Mouse (Mus musculus) cerebellum, postnatal 36 days (tissue): ENCODE data around the gene Smarcc2.

ENCODE experiments used
- DNase-seq, 2 experiments: peaks; one replicate each; pipeline ENCODE4 v3.0.0; 2021 to 2022; ENCODE audit warnings: mixed read lengths in 2 of 2

The Smarcc2 gene

DNA sequence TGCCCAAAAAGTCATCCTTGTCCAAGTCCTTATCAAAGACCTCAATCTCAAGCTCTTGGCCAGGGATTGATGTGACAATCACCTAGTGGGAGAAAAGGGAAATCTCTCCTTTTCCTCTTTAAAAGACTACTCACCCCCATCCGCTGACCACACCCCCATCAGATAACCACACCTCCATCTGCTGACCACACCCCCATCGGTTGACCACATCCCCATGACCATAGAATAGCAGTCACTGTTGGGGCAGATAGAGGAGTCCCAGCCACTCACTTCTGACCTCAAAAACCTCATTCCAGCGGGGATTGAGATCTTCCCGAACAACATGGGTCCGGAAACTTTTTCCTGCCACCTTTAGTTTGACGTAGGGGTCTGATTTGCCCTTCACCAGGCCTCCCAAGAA lies 57.6 kb downstream of the Smarcc2 start:
- DNase-seq, result no peak

DNA sequence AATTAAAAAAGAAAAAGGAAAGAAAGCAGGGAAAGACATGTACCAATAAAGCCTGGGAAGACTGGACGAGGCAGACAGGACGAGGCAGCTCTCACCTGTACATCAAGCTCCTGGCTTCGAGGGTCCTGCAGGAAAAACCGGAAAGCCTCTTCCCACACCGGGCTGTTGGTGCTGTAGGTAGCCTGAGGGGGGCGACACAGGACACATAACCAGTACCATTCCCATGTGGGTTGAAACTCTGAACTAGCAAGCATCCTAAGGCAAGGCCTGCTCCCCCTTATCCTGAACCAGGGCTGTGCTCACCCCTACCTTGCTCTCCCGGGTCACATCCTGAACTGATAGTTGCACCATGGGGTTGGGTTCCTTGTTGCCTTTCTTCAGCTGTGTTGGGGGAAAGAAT lies 59.8 kb downstream of the Smarcc2 start:
- DNase-seq, result peak; percentile 62 to 63

DNA sequence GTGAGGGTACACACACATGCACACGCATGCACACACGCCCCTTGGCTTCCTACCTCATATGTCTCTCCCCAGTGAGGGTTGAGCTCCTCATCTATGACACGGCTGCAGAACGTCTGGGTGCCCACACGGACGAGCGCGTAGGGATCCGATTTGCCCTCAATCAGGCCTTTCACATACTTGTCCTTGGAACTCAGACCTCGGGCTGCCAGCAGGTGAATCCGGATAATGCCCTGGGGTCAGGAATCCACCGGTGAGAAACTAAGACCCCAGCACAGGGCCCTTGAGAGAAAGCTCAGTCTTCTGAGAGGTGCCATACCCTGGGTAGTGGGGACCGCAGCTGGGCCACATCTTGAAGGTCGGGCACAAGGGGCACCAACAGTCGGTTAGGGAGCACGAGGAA lies 61.5 kb downstream of the Smarcc2 start:
- DNase-seq, result no peak

DNA sequence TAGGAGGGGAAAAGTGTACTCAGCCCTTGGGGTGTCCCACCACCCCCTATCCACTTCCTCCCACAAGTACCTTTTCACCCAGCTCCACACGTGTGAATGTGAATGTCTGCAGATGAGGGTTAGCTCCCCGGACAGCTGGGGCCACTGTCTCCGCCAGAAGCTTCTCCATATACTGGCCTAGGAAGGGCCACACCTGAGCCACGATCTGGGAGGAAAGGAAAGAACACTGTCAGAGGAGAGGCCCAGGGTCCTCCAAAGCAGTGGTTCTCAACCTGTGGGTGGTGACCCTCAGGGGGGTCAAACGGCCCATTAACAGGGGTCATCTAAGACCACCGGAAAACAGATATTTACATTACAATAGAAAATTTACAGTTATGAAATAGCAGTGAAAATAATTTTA lies 63.3 kb downstream of the Smarcc2 start:
- DNase-seq, result no peak

DNA sequence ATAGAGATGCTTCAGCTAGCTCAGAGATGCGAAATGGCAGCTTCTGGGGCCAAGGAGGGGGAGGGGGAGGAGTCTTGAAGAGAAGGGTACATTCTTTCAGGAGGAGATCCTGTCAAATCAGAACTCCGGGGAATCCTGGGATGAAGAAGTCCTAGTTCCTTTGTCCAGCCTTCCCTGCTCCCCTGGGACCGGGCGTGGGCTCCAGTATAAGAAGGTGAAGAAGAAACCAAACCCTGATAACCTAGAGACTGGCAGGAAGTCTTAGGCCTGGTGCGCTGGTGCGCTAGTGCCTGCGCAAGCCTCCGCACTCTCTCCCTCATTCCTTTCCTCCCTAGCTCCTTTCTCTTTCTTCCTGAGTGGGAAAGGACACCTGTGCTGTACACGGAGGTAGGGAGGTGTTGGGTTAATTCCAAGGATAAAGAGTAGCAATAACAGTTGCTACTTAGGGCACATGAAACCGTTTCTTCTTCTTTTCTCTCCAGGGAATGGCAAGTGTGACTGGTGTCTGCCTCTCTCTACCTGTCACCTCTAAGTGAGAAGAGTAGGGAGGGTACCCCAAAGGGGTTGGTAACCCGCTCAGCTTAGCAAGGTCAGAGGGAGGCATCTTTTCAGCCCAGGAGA lies 65.2 kb downstream of the Smarcc2 start:
- no peak for DNase-seq

DNA sequence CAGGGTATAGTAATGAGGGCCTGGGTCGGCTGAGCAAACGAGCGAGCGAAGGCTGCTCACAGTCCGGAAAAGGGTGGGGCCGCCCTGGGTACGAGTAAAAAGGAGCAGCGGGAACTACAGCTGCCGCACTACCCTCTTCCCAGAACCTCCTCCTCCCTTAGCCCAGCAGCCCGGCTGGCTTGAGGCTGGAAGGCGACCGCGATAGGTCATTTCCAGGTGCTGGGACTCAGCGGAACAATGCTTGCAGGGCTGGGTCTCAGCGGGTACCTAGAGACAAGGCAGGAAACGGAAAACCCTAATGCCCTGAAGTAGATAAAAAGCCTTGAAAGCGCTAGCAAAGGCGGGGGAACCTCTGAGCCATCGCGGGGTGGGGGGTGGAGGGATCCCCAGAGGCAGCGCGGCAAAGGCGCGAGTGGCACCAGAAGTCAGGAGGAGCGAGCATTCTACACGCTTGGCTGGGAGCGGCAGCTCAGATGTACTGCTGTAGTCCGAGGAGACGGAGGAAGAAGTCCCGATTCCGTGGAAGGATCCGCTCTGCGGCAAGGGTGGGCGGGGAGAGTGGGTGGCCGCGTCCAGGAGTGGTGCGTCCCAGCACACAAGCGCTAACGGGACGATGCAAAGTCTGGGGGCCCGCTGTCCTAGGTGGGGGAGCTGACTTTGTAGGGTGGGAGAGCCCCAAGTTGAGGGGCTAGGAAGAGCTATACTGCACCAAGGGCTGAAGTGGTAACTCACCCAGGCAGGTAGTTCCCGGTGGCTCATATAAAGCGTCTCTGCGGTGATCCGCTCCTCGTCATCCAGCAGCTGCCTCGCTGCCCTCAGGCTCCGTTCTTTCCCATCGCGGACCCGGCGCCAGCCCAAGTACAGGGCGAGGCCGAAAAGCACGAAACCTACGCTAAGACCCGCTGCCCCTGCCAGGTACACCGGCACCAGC lies 65.9 kb downstream of the Smarcc2 start:
- DNase-seq, result peak; percentile 46 to 50

DNA sequence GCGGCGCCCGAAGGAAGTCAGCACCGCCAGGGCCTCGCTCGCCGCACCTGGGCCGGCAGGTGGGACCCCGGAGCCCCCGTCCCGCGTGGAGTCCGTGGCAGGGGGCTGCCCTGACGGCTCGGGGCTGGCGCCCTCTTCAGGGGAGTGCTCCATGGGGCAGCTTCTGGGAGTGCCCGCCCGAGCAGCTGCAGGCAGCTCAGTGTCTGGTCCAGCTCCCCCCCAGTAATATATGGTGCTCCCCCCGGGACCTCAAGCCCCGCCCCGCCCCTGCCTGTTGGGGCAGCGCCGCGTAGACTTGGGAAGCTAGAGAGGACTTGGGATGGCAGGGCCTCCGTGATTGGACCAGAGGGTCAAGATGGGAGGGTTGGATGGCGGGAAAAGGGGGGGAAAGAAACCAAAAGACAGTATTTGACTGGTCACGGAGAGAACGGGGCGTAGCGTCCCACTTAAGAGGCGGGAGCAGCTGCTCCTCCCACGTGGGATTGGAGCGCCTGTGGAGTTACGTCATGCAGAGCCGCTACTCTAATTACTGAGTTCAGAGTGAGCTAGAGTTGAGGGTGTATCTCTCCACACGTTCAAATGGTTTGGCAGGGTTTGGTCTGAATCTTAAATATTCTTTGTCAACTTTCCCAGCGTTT lies 66.7 kb downstream of the Smarcc2 start, which contains the start of gene Esyt1:
Gene Esyt1, minus strand, starts transcription at position 201 of the 638 bp plus-strand sequence.
- DNase-seq, result peak; percentile 89 to 90

DNA sequence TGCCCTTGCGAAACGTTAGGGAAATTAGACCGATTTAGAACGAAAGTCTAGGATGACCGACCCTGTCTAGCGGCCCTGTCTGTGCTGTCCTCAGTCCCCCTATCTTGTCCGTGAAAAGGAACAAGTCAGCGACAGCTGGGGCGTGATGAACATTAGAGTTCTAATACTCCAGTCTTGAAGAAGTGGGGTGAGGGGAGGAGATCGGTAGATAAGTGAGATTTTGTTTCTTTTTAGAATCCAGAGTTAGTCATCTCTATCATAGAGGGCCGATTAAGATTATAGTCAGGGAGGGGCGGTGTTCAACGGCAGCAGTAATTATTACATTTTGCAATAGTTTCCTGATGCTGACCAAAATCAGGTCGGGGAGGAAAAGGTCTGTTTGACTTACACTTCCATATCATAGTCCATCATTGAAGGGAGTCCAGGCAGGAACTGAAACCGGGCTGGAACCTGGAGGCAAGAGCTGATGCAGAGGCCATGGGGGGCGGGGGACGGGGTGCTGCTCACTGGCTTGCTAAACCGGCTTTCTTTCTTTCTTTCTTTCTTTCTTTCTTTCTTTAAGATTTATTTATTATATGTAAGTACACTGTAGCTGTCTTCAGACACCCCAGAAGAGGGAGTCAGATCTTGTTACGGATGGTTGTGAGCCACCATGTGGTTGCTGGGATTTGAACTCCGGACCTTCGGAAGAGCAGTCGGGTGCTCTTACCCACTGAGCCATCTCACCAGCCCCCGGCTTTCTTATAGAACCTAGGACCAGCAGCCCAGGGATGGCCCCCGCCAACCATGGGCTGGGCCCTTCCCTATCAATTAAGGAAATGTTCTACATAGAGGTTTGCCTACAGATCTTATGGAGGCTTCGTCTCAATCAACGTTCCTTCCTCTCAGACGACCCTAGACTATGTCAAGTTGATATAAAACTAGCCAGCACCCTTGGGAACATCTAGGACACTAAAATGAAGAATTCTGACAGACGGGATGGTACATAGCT lies 67.6 kb downstream of the Smarcc2 start:
- DNase-seq, result no peak

DNA sequence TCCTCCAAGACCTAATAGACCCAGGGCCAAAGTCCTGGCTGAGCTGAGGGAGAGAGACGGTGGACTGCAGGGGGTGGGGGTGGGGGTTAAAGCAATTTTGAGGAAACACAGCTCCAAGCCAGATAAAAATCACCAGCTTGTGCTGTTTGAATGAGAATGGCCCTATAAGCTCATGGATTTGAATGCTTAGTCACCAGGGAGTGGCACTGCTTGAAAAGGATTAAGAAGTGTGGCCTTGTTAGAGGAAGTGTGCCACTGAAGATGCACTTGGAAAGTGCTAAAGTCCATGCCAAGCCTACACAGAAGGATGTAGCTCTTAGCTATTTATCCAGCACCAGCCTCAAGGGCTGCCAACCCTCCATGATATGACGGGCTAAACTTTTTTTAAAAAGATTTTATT lies 76.2 kb downstream of the Smarcc2 start:
- DNase-seq, result no peak

DNA sequence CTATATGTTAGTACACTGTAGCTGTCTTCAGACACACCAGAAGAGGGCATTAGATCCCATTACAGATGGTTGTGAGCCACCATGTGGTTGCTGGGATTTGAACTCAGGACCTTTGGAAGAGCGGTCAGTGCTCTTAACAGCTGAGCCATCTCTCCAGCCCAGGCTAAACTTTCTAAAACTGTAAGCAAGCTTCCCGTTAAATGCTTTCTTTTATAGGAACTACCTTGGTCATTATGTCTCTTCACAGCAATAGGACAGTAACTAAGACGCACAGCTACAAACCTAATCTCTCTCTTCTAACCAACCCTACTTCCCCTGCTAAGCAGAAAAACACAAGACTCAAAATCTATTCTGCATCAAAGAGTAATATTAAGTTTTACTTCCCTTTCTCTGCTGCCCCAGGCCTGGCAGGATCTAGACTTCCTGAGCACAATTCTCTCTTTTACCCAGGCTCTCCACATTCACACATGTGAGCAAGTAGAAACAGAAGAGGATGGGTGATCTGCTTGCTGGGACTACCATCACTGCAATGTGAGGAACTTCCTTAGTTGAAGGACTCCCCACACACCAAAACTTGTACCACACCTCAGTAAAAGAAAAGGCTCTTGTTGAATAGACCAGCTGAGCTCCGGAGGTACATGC lies 76.7 kb downstream of the Smarcc2 start:
- no peak for DNase-seq

DNA sequence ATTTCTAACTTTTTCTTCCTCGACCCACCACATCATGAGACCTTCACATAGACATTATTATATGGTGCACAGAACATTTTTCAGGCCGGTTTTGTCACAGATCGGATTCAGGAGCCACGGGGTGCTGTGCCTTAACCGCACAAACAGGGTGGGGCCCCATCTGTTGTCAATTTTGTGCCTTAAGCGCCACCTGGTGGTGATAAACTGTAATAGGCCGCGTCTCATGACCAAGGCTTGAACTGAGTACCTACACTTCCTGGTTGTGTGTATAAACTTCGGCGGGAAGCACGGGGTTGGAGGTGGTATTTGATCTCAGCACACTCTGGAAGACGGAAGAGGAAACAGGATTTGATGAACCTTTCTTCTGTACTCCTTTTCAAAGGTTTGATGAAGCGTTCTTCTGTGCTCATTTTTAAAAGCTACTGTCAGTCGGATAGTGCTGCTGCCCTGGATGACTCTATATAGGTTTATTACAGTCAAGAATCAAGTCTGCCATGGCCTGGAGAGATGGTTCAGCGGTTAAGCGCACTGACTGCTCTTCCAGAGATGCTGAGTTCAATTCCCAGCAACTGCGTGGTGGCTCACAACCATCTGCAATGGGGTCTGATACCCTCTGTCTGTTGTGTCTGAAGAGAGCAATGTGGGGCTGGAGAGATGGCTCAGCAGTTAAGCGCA lies 77.4 kb downstream of the Smarcc2 start:
- DNase-seq, result peak; percentile 88 to 94

DNA sequence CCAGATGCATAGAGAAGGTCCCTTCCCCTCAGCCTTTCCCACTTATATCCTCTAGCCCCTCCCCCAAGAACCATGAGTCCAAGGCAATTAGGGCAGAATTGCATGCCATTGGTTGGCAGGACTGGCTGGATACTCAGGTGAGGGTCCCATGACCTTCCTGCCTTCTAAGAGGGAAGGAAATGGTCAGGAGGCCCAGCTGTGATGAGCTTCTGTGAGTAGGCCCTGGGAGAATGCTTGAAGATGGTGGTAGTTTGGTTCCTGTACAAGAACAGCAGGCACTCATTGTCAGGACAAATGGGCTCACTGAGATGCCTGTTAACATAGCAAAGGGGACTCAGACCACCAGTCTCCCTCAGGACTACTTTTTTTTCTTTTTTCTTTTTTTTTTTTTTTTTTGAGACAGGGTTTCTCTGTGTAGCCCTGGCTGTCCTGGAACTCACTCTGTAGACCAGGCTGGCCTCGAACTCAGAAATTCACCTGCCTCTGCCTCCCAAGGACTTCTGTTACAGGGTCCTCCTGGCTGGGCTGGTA lies 79.4 kb downstream of the Smarcc2 start:
- DNase-seq, result no peak
